Mouse (Mus musculus): ENCODE results near the gene Foxp4. TPM values are rescaled to one million over a fixed set of nuclear protein-coding genes. Genes with fewer than 3 reads are reported as not detected.

Foxp4 gene
- total and polyA plus RNA-seq, 3 experiments = 0.93 to 54.1 (median 21.6) TPM

- Histone ChIP-seq H3K4me3 (ENCODE audit: low read depth, low read length) (no peak overlapping the region), H3K36me3 (replicated peaks) (no peaks in the 10 kb centered on the region), H3K4me1 (ENCODE audit: insufficient read depth, low read depth, low read length) (no peaks in the 10 kb centered on the region), H3K27me3 (ENCODE audit: insufficient read depth, low read length) (no peaks in the 10 kb centered on the region), H3K9me3 (replicated peaks) (no peaks in the 10 kb centered on the region)
- DNase-seq (ENCODE audit: low spot score) (no peak), ATAC-seq (ENCODE audit: extremely low read depth, insufficient number of reproducible peaks, low FRiP score, poor library complexity, severe bottlenecking) (no peak)
- no peak for TF ChIP-seq GATA2 (IDR thresholded peaks at IDR 0.05; ENCODE audit: borderline replicate concordance, low read depth, low read length)
- no peak for TF ChIP-seq GATA1 (IDR thresholded peaks at IDR 0.05; ENCODE audit: borderline replicate concordance, low read length)
- no peak for TF ChIP-seq TAL1 (conservative IDR thresholded peaks at IDR 0.05; ENCODE audit: low read depth, low read length)
- no peak for TF ChIP-seq POLR2AphosphoS5 (IDR thresholded peaks at IDR 0.05; ENCODE audit: insufficient replicate concordance, low read depth, low read length)
- TF ChIP-seq CTCF (IDR thresholded peaks at IDR 0.05; ENCODE audit: low read depth, low read length) = no peak
Observed at GRCm38 (mm10) chr17:47850035-47850434, 74.4 kb downstream of the Foxp4 start.

- TF ChIP-seq CTCF (IDR thresholded peaks at IDR 0.05; ENCODE audit: low read depth, low read length) = no peak
- no peak for TF ChIP-seq GATA2 (IDR thresholded peaks at IDR 0.05; ENCODE audit: borderline replicate concordance, low read depth, low read length)
- no peak for TF ChIP-seq TAL1 (conservative IDR thresholded peaks at IDR 0.05; ENCODE audit: low read depth, low read length)
- TF ChIP-seq POLR2AphosphoS5 (IDR thresholded peaks at IDR 0.05; ENCODE audit: insufficient replicate concordance, low read depth, low read length) = no peak
- no peak for TF ChIP-seq GATA1 (IDR thresholded peaks at IDR 0.05; ENCODE audit: borderline replicate concordance, low read length)
- Histone ChIP-seq H3K4me3 (ENCODE audit: low read depth, low read length) (no peak overlapping the region), H3K4me1 (ENCODE audit: insufficient read depth, low read depth, low read length) (no peaks in the 10 kb centered on the region), H3K9me3 (replicated peaks) (peaks cover 5% of the 10 kb centered on the region), H3K36me3 (replicated peaks) (no peaks in the 10 kb centered on the region), H3K27me3 (ENCODE audit: insufficient read depth, low read length) (no peaks in the 10 kb centered on the region)
- DNase-seq (ENCODE audit: low spot score) (no peak), ATAC-seq (ENCODE audit: extremely low read depth, insufficient number of reproducible peaks, low FRiP score, poor library complexity, severe bottlenecking) (no peak)
Observed at GRCm38 (mm10) chr17:47847985-47848384, 76.5 kb downstream of the Foxp4 start.

- H3K9me3 ChIP-seq (replicated peaks) = peaks cover 8% of the 10 kb centered on the region
- no peak overlapping the region for H3K4me3 ChIP-seq (ENCODE audit: low read depth, low read length)
- H3K27me3 ChIP-seq (ENCODE audit: insufficient read depth, low read length) = no peaks in the 10 kb centered on the region
- no peak for TF ChIP-seq POLR2AphosphoS5 (IDR thresholded peaks at IDR 0.05; ENCODE audit: insufficient replicate concordance, low read depth, low read length)
- TF ChIP-seq GATA1 (IDR thresholded peaks at IDR 0.05; ENCODE audit: borderline replicate concordance, low read length) = no peak
- TF ChIP-seq GATA2 (IDR thresholded peaks at IDR 0.05; ENCODE audit: borderline replicate concordance, low read depth, low read length) = no peak
- TF ChIP-seq CTCF (IDR thresholded peaks at IDR 0.05; ENCODE audit: low read depth, low read length) = no peak
- no peak for TF ChIP-seq TAL1 (conservative IDR thresholded peaks at IDR 0.05; ENCODE audit: low read depth, low read length)
- ATAC-seq (ENCODE audit: extremely low read depth, insufficient number of reproducible peaks, low FRiP score, poor library complexity, severe bottlenecking) (no peak), DNase-seq (ENCODE audit: low spot score) (no peak)
- H3K4me1 ChIP-seq (ENCODE audit: insufficient read depth, low read depth, low read length) = no peaks in the 10 kb centered on the region
- H3K36me3 ChIP-seq (replicated peaks) = no peaks in the 10 kb centered on the region
Observed at GRCm38 (mm10) chr17:47845609-47846008, 78.8 kb downstream of the Foxp4 start.

GRCm38 (mm10) chr17:47843465-47843864, 81.0 kb downstream of the Foxp4 start:
- DNase-seq (ENCODE audit: low spot score) = no peak
- TF ChIP-seq CTCF (IDR thresholded peaks at IDR 0.05; ENCODE audit: low read depth, low read length) = no peak
- no peak for TF ChIP-seq POLR2AphosphoS5 (IDR thresholded peaks at IDR 0.05; ENCODE audit: insufficient replicate concordance, low read depth, low read length)
- TF ChIP-seq GATA1 (IDR thresholded peaks at IDR 0.05; ENCODE audit: borderline replicate concordance, low read length) = no peak
- TF ChIP-seq TAL1 (conservative IDR thresholded peaks at IDR 0.05; ENCODE audit: low read depth, low read length) = no peak
- TF ChIP-seq GATA2 (IDR thresholded peaks at IDR 0.05; ENCODE audit: borderline replicate concordance, low read depth, low read length) = no peak

GRCm38 (mm10) chr17:47841931-47842623, 82.4 kb downstream of the Foxp4 start:
- H3K36me3 ChIP-seq (replicated peaks) = no peaks in the 10 kb centered on the region
- no peaks in the 10 kb centered on the region for H3K4me1 ChIP-seq (ENCODE audit: insufficient read depth, low read depth, low read length)
- H3K27me3 ChIP-seq (ENCODE audit: insufficient read depth, low read length) = no peaks in the 10 kb centered on the region
- no peak overlapping the region for H3K4me3 ChIP-seq (ENCODE audit: low read depth, low read length)
- peaks cover 11% of the 10 kb centered on the region for H3K9me3 ChIP-seq (replicated peaks)
- ATAC-seq (ENCODE audit: extremely low read depth, insufficient number of reproducible peaks, low FRiP score, poor library complexity, severe bottlenecking) = no peak
- no peak for DNase-seq (ENCODE audit: low spot score)
- TF ChIP-seq GATA2 (IDR thresholded peaks at IDR 0.05; ENCODE audit: borderline replicate concordance, low read depth, low read length) (no peak), POLR2AphosphoS5 (IDR thresholded peaks at IDR 0.05; ENCODE audit: insufficient replicate concordance, low read depth, low read length) (no peak), TAL1 (conservative IDR thresholded peaks at IDR 0.05; ENCODE audit: low read depth, low read length) (no peak), GATA1 (IDR thresholded peaks at IDR 0.05; ENCODE audit: borderline replicate concordance, low read length) (no peak), CTCF (IDR thresholded peaks at IDR 0.05; ENCODE audit: low read depth, low read length) (no peak)

More at GRCm38 (mm10) chr17:47843465-47843864, 81.0 kb downstream of the Foxp4 start:
- ATAC-seq (ENCODE audit: extremely low read depth, insufficient number of reproducible peaks, low FRiP score, poor library complexity, severe bottlenecking) = no peak
- Histone ChIP-seq H3K4me1 (ENCODE audit: insufficient read depth, low read depth, low read length) (no peaks in the 10 kb centered on the region), H3K9me3 (replicated peaks) (peaks cover 8% of the 10 kb centered on the region), H3K36me3 (replicated peaks) (no peaks in the 10 kb centered on the region), H3K4me3 (ENCODE audit: low read depth, low read length) (no peak overlapping the region), H3K27me3 (ENCODE audit: insufficient read depth, low read length) (no peaks in the 10 kb centered on the region)

GRCm38 (mm10) chr17:47841521-47841920, 82.9 kb downstream of the Foxp4 start:
- TF ChIP-seq GATA2 (IDR thresholded peaks at IDR 0.05; ENCODE audit: borderline replicate concordance, low read depth, low read length) (no peak), GATA1 (IDR thresholded peaks at IDR 0.05; ENCODE audit: borderline replicate concordance, low read length) (no peak), POLR2AphosphoS5 (IDR thresholded peaks at IDR 0.05; ENCODE audit: insufficient replicate concordance, low read depth, low read length) (no peak), CTCF (IDR thresholded peaks at IDR 0.05; ENCODE audit: low read depth, low read length) (no peak), TAL1 (conservative IDR thresholded peaks at IDR 0.05; ENCODE audit: low read depth, low read length) (no peak)
- H3K4me3 ChIP-seq (ENCODE audit: low read depth, low read length) = no peak overlapping the region
- no peaks in the 10 kb centered on the region for H3K27me3 ChIP-seq (ENCODE audit: insufficient read depth, low read length)
- H3K9me3 ChIP-seq (replicated peaks) = peaks cover 11% of the 10 kb centered on the region
- DNase-seq (ENCODE audit: low spot score) (no peak), ATAC-seq (ENCODE audit: extremely low read depth, insufficient number of reproducible peaks, low FRiP score, poor library complexity, severe bottlenecking) (no peak)
- H3K36me3 ChIP-seq (replicated peaks) = no peaks in the 10 kb centered on the region
- H3K4me1 ChIP-seq (ENCODE audit: insufficient read depth, low read depth, low read length) = no peaks in the 10 kb centered on the region
